Mouse (Mus musculus) liver (tissue): ENCODE measurements around the gene Mrps35.

Experiments used
- DNase-seq: peaks from one replicate; pipeline ENCODE4 v3.0.0-alpha.2; 2020; ENCODE audit warnings: mixed read lengths

Gene Mrps35

DNA sequence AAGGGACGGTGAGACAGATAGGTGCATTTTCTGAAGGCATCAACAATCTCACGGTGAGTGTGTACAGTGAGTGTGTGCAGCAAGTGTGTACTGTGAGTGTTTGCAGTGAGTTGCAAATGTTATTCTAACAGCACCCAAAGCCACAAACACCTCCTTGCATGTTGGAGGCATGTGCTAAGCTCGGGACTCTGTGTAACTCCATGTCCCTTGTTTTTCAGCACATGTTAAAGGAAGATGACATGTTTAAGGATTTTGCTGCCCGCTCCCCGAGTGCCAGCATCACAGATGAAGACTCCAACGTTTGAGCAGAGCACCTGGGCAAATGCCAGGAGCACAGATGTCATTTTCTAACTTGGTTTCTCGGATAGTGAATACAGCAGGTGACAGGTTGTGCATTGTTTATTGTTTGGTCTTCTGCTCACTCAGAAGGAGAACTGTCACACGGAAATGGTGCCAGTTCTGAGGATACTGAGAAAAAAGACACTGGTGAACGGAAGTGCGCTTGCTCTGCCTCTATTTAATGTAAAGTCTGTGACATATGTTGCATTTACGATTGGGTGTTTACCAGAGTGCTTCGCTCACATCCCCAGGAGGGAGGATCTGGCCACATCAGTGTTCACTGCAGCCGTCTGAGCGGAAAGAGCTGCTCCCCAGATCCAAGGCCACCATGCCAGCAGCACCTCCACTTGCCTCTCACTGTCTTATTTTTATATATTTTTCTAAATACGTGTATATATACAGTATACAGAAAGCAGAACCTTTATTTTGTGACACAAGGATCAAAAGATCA, 12.3 kb upstream of the Mrps35 start:
- DNase-seq, result no peak

- DNase-seq, result no peak
Observed at GRCm38 (mm10) chr6:147032303-147032925, 10.2 kb upstream of the Mrps35 start, which contains the start of gene Rep15. Gene Rep15, plus strand, starts transcription at chr6:147032584.

DNA sequence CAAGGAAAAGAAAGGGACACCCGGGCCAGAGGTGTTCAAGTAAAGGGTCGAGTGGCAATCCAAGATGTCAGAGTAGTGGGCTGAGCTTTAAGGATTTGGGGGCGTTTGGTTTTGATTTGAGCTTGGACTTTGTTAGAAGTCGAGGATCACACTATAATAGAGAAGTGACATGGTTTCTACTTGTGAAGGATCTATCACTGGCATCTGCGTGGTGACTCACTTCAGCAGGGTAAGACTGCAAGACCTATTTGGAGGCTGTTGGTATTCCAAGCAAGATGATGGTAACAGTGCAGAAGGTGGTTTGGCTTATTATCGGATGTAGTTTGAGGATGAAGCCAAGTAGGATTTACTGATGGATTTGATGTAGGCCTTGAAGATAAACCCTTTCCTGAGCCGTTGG, 1.1 kb downstream of the Mrps35 start:
- DNase-seq, result no peak

DNA sequence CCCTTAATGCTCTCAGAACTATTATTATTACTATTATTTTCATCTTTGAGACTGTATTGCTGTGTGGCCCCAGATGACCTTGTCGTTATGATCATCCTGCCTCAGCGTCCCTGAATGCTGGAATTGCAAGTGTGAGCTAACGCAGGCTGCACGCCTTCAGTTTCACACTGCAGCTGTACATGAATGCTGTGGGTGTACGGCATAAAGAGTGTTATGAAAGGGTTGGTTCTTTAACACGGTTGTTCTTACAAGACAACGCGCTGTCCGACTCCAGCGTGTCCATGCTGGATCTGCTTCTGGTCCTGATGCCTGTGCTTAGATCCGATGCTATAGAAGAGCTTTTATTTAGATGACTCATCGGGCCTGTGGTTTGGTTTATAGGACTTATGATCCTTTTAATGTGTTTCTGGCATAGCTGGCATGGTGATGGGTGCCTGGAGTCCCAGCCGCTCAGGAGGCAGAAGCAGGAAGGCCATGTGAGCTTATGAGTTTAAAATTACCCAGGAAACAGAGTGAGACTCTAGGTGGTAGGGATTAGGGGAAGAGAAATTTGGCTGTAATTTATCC, 6.8 kb downstream of the Mrps35 start:
- DNase-seq, result no peak

DNA sequence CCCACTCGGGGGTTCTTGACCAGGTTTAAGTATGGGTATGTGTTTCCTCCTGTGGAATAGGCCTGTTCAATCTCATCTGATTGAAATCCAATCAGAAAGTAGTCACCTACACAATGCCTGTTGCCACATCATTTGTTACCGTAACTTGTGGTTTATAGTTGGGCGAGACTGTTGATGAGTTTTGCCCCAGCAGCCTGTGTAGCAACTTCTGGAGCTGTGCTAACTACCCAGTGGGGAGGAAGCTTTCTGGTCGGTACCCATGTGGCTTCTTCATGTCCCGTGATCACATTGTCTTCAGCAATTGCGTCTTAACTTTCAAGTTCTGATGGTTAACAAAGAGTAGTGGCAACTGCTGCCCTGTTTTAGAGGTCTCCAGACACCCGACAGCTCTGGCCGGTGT, 9.1 kb downstream of the Mrps35 start:
- DNase-seq, result no peak

DNA sequence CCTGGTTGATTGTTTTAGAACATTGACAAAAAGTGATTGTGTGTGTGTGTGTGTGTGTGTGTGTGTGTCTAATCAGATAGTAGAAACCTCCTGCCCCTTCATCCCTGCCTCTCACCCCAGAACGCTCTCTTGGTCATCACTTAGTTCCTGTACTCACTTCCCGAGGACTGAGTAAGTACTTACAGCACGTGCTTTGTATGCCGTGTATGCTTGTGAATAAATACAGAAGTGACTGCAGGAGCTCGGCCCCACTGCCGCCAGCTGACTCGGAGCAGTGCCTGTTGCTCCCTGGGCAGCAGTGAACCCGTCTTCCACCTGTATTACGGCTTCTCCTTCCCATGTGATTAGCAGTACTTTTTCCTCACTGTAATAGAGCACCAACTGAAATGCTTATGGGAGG, 9.9 kb downstream of the Mrps35 start:
- DNase-seq, result no peak

DNA sequence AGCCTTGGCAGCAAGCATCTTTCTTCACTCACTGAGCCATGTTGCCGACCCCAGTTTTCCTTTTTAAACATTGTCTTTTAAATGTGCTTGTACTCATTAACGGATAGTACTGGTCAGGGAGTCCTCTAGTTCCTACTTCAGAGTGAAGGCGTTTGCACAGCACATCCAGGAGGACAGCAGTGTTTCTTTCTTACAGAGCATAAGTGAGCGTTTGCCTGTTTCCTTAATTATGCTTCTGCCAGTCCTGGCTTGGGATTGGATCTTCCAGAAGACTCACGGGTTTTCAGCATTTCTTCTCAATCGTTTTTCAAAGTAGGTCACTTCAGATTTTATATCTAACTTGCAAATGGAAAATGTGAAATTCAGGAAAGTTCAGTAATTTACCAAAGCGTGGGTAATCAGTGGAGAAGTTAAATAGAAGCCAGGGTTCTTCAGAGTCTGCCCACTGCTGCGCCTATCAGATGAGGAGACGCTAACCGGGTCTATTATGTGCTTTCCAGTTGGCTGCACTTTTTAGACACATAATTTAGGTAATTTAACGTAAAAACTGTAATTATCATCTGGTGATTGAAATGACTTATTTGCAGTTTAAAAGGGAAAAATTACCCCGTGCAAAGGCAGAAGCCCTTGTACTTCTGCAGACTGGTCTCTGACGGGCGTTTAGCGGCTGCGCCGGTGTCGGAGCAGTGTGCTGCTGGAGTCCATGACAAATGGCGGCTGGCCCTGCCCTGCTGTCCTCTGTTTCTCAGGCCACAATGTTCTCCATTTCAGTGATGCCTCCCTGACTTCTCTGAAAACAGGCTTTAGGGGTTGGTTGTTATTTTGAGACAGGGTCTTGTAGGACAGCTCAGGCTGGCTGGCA, 11.5 kb downstream of the Mrps35 start:
- DNase-seq, result no peak

DNA sequence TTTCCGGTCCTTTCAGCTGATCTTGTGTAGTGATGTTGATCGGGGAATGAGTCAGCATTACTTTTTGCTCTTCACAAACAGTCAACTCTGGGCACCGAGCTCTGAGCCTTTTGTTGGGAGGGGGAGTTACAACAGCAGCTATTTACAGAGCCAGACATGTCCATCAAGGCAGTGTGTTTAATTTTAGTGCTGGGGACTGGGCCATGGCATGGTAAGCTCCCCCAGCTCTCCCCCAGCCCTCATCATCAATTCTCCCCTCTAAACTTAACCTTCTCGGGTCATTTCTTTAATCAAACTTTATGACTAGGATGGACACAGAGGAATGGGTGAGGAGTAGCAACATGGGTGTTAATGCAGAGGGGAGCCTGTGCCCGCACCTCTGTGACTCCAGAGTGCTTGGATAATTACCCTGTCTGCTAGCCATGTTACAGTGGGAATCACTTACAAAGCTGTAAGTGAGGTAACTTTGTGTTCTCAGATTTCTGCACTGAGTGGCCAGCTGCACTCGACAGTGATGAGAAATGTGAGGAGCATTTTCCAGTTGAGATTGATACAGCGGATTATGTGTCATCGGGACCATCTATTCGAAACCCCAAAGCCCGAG, 12.9 kb downstream of the Mrps35 start:
- DNase-seq, result no peak

DNA sequence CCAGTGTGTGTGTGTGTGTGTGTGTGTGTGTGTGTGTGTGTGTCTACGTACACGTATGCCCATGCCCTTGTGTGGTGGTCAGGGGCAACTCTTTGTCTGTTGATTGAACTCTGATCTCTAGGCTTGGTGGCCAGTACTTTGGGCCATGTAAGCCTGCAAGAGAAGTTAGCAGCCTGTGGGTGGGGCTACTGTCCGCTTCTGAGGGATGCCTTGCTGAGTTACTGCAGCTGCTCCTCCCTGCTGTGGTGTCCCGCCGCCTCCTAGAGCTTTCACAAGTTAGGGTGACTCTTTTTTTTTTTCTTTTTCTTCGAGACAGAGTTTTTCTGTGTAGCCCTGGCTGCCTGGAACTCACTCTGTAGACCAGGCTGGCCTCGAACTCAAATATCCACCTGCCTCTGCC, 16.8 kb downstream of the Mrps35 start:
- DNase-seq, result no peak

DNA sequence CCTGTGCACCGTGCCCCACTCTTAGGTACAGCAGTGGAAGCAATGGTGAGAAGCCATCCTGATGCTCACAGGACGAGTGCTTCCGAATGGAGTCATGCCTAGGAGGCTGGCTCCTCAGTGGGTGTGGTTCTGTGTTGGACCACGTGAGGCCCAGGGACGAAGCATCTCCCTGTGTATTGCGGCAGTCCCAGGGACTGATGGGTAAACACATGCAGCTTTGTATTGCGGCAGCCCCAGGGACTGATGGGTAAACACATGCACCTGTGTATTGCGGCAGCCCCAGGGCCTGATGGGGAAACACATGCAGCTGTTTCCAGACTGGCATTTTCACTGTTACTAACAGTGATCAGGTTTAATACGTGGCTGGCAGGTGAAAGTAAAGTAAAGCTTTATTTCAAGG, 19.1 kb downstream of the Mrps35 start:
- DNase-seq, result no peak

DNA sequence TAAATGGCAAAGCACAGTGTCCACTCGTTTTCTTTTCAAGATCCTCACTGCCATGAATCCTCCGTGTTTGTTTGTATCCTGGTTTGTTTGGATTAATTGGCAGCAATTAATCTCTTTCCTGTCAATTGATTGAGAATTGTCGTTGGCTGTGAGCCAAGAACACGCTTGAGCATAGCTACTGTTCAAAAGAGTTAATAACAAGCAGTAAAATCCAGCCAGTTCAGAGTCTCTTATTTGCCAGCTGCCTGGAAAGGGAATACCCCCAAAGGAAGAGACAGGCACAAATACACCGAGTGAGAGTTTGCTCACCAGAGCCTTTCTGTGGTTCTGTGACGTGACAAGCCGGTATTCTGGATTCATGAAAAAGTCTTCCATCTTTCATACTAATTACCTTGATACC, 19.5 kb downstream of the Mrps35 start:
- DNase-seq, result no peak

DNA sequence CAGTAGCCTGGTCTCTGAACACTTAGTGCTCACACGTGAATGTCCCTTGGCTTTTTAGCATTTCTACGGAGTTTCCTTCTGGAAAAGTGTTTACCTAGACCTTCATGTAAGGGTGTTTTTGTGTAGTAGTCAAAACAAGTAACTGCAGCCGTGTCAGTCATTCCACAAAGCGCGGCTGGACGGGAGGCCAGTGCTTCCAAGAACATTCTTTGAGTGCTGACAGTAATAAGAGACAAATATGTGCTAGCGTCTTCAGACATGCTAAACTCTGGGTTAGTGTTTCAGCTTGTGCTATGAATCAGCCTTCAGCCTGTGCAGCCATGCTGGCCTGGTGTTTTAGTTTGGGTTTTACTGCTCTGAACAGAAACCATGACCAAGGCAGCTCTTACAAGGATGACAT, 20.1 kb downstream of the Mrps35 start:
- DNase-seq, result no peak

DNA sequence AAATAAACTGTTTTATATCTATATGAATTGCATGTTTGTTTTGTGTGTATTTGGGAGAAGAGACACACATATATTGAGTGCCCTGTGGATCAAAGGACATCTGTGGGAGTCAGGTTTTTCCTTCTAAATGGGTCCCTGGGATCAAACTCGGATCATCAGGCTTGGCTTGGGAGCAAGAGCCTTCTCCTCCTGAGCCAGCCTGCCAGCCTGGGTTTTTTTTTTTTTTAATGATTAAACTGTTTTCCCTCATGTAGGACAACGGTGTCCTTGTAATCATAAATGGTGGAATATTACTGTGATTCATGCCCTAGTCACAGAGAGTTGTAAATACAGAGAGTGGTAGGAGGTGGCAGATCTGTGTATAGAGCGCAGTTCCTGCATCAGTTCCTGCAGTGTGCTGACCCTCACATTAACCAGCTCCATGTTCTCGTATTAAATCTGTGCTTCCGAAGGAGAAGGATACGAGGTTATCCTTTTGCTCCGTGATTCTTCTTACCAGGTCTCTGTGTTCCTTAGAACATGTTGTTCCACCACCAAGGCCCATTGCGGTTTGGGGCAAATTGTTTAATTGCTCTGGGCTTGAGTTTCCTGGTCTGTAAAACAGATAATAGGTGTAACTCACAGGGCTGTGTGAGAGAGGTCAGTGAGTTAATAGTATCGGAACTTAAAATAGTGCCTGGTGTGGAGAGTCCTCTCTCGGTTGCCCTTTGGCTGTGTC, 21.8 kb downstream of the Mrps35 start:
- DNase-seq, result no peak

DNA sequence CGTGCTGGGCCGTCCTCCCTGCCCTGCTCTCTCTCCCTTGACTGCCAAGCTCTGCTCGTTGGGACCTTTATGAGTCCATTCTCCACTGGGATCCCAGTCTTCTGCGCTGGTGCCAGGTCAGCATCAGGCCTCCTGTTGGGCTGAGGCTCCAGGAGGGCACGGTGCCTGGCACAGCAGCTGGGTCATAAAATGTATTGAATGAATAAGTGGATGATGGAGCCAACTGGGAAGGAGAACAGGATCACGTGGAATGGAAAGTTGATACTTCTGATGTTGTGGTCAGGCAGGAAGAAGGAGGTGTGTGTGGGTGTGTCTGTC, 22.3 kb downstream of the Mrps35 start:
- DNase-seq, result no peak

GRCm38 (mm10) chr6:147075808-147076387, 33.3 kb downstream of the Mrps35 start:
- DNase-seq, result no peak

- no peak for DNase-seq
Observed at GRCm38 (mm10) chr6:147076878-147077277, 34.3 kb downstream of the Mrps35 start.

DNA sequence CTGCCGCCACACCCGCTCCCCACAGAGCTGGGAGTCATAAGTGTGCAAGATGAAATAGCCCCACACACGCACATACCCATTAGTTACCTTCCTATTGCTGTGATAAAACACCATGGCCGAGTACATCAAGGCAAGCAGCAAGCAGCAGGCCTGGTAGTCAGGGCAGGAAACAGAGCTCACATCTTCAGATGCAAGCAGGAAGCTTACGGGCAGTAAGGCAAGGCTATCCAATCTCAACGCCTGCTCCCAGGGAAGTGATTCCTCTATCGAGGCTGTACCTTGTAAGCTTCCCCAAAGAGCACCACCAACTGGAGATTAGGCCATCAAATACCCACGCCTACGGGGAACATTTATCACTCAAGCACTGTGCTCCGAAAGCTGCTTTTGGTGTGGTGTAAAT, 37.4 kb downstream of the Mrps35 start:
- no peak for DNase-seq

DNA sequence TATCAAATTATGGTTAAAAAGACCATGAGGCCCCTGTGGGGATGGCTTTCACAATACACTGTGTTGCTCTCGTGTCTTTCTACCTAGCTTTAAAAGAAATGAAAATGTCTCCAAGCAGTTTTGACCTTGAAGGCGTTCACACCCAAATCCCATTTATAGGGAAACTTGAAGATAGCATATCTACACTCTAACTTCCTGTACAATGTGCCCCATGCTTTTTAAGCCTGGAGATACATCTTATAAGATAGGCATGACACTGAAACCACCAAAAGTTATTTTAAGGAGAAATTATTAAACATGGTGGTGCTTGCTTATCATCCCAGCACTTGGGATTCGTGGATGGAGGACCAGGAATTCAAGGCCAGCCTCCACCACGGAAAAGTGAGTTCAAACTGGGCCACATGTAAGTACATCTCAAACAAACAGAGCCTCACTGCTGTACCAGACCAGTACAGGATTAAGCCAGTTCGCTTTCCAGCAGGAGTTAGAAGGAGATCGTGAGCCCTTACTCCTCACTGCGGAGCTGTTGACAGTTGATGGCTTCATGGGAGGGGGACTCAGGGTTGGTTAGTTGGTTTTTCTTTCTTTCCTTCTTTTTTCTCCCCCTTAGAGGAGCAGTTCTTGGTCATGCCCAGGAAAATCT, 43.0 kb downstream of the Mrps35 start:
- DNase-seq, result no peak

GRCm38 (mm10) chr6:147086594-147087225, 44.1 kb downstream of the Mrps35 start, which contains the start of gene Mansc4:
Gene Mansc4, minus strand, starts transcription at chr6:147087032.
- DNase-seq, result no peak

- DNase-seq, result no peak
Observed at GRCm38 (mm10) chr6:147087736-147088135, 45.2 kb downstream of the Mrps35 start.

- no peak for DNase-seq
Observed at GRCm38 (mm10) chr6:147088517-147088916, 46.0 kb downstream of the Mrps35 start.
